Mouse (Mus musculus) macrophage (primary cell): ENCODE results near the gene Pou3f1. TPM values are rescaled to one million over a fixed set of nuclear protein-coding genes. Genes with fewer than 3 reads are reported as not detected.

Experiments used
- H3K27ac ChIP-seq: fragments of 350-480 bp; formaldehyde crosslinking; 2 replicates; pipeline ENCODE4 v1.9.0; 2021
- H3K36me3 ChIP-seq: fragments of 350-480 bp; formaldehyde crosslinking; 2 replicates; pipeline ENCODE4 v1.9.0; 2021; ENCODE audit errors: inconsistent target
- H3K4me3 ChIP-seq: fragments of 350-480 bp; formaldehyde crosslinking; 2 replicates; pipeline ENCODE4 v1.9.0; 2021; ENCODE audit errors: inconsistent target
- H3K79me2 ChIP-seq: fragments of 350-480 bp; formaldehyde crosslinking; 2 replicates; pipeline ENCODE4 v1.9.0; 2021; ENCODE audit errors: inconsistent target
- WGBS: methylation state at CpG from one replicate; pipeline ENCODE4 v1.1.7; 2026; ENCODE audit warnings: inconsistent platforms; ENCODE audit not compliant: missing documents; 5-methylcytosine and 5-hydroxymethylcytosine counted together
- polyA plus RNA-seq: library from polyadenylated mRNA; stranded (reverse); fragments of 250-400 nt; gene quantifications from 3 replicates; pipeline ENCODE4 v1.2.4, GENCODE M21; 2018; ENCODE audit warnings: inconsistent platforms
- total RNA-seq, 78 experiments: library from RNA; depleted of rRNA; stranded (reverse); fragments of 250-400 nt; gene quantifications; 1 replicate in 9 of 78; 2 replicates in 24 of 78; 3 replicates in 43 of 78; 4 replicates in 2 of 78; pipeline ENCODE4 v1.2.4; 2018; ENCODE audit warnings: inconsistent platforms in 56 of 78

Pou3f1 gene
- 1 to 10 TPM in 11 of 26 experiments, under 1 TPM in 13, not detected in 2; 0.25 to 4.4 (median 0.90) TPM for total RNA-seq (2018; cell fraction: chromatin; rRNA removed)
- 10 to 100 TPM in 2 of 26 experiments, 1 to 10 TPM in 20, under 1 TPM in 4; 0.86 to 14.3 (median 2.7) TPM for total RNA-seq (2018; cell fraction: cytosol; rRNA removed)
- 10 to 100 TPM in 9 of 26 experiments, 1 to 10 TPM in 11, under 1 TPM in 6; 0.48 to 20.4 (median 5.9) TPM for total RNA-seq (2018; cell fraction: nucleus; rRNA removed)
- 0.49 to 1.1 TPM (median 0.70 TPM) in 3 replicates for polyA plus RNA-seq

GRCm38 (mm10) chr4:124656518-124656853 lies at the start of gene Pou3f1:
Gene Pou3f1, plus strand, starts transcription at chr4:124656807.
- no peaks in the 10 kb centered on the region for H3K36me3 ChIP-seq
- no peak within 1 kb of the TSS for H3K27ac ChIP-seq
- H3K79me2 ChIP-seq, result no peaks in the 10 kb centered on the region
- H3K4me3 ChIP-seq, result no peak within 1 kb of the TSS; the same call in 1 of the 2 replicates
- 20% methylated on average over 15 of the region's 15 CpGs for WGBS

GRCm38 (mm10) chr4:124607166-124607565 lies 49.4 kb upstream of the Pou3f1 start:
- no peak overlapping the region for H3K4me3 ChIP-seq
- H3K27ac ChIP-seq, result no peak overlapping the region
- H3K79me2 ChIP-seq, result no peaks in the 10 kb centered on the region
- no peaks in the 10 kb centered on the region for H3K36me3 ChIP-seq
- WGBS, result 48% methylated on average over 8 of the region's 8 CpGs

- Histone ChIP-seq H3K36me3 (no peaks in the 10 kb centered on the region), H3K27ac (no peak overlapping the region), H3K79me2 (no peaks in the 10 kb centered on the region), H3K4me3 (no peak overlapping the region)
- 77% methylated on average over 2 of the region's 2 CpGs for WGBS
Measured at GRCm38 (mm10) chr4:124610066-124610465, 46.5 kb upstream of the Pou3f1 start.

GRCm38 (mm10) chr4:124610703-124611102 lies 45.9 kb upstream of the Pou3f1 start, which contains the start of gene 3100002H09Rik:
Gene 3100002H09Rik, minus strand, starts transcription at chr4:124610803.
- Histone ChIP-seq H3K36me3 (no peaks in the 10 kb centered on the region), H3K79me2 (no peaks in the 10 kb centered on the region), H3K27ac (no peak within 1 kb of the TSS), H3K4me3 (no peak within 1 kb of the TSS)
- 76% methylated on average over 2 of the region's 2 CpGs for WGBS

- H3K4me3 ChIP-seq, result no peak overlapping the region
- no peak overlapping the region for H3K27ac ChIP-seq
- no peaks in the 10 kb centered on the region for H3K36me3 ChIP-seq
- H3K79me2 ChIP-seq, result no peaks in the 10 kb centered on the region
- WGBS, result 69% methylated on average over 4 of the region's 4 CpGs
Measured at GRCm38 (mm10) chr4:124611768-124612167, 44.8 kb upstream of the Pou3f1 start.

- Histone ChIP-seq H3K27ac (no peak overlapping the region), H3K4me3 (no peak overlapping the region), H3K79me2 (no peaks in the 10 kb centered on the region), H3K36me3 (no peaks in the 10 kb centered on the region)
- WGBS, result 0% methylated on average over 1 of the region's 1 CpGs
Measured at GRCm38 (mm10) chr4:124614189-124614588, 42.4 kb upstream of the Pou3f1 start.

- no peaks in the 10 kb centered on the region for H3K36me3 ChIP-seq
- 52% methylated on average over 14 of the region's 14 CpGs for WGBS
- no peak overlapping the region for H3K27ac ChIP-seq
- no peak overlapping the region for H3K4me3 ChIP-seq
- no peaks in the 10 kb centered on the region for H3K79me2 ChIP-seq
Measured at GRCm38 (mm10) chr4:124615406-124615960, 41.1 kb upstream of the Pou3f1 start.

GRCm38 (mm10) chr4:124615986-124616385 lies 40.6 kb upstream of the Pou3f1 start:
- Histone ChIP-seq H3K4me3 (no peak overlapping the region), H3K79me2 (no peaks in the 10 kb centered on the region), H3K27ac (no peak overlapping the region), H3K36me3 (no peaks in the 10 kb centered on the region)
- WGBS, result 76% methylated on average over 8 of the region's 9 CpGs

GRCm38 (mm10) chr4:124616636-124617035 lies 40.0 kb upstream of the Pou3f1 start:
- H3K4me3 ChIP-seq, result no peak overlapping the region
- H3K79me2 ChIP-seq, result no peaks in the 10 kb centered on the region
- H3K27ac ChIP-seq, result no peak overlapping the region
- no peaks in the 10 kb centered on the region for H3K36me3 ChIP-seq
- WGBS, result no CpG with 5 or more reads among the region's 1 CpGs

GRCm38 (mm10) chr4:124618599-124618998 lies 38.0 kb upstream of the Pou3f1 start:
- no peak overlapping the region for H3K27ac ChIP-seq
- no peaks in the 10 kb centered on the region for H3K36me3 ChIP-seq
- no peaks in the 10 kb centered on the region for H3K79me2 ChIP-seq
- H3K4me3 ChIP-seq, result no peak overlapping the region
- WGBS, result 18% methylated on average over 16 of the region's 16 CpGs

GRCm38 (mm10) chr4:124621406-124621805 lies 35.2 kb upstream of the Pou3f1 start:
- H3K36me3 ChIP-seq, result no peaks in the 10 kb centered on the region
- H3K79me2 ChIP-seq, result no peaks in the 10 kb centered on the region
- 75% methylated on average over 10 of the region's 11 CpGs for WGBS
- no peak overlapping the region for H3K4me3 ChIP-seq
- H3K27ac ChIP-seq, result no peak overlapping the region

GRCm38 (mm10) chr4:124622566-124622965 lies 34.0 kb upstream of the Pou3f1 start:
- Histone ChIP-seq H3K79me2 (no peaks in the 10 kb centered on the region), H3K27ac (no peak overlapping the region), H3K4me3 (no peak overlapping the region), H3K36me3 (no peaks in the 10 kb centered on the region)
- 91% methylated on average over 5 of the region's 5 CpGs for WGBS

- Histone ChIP-seq H3K27ac (no peak overlapping the region), H3K36me3 (no peaks in the 10 kb centered on the region), H3K4me3 (no peak overlapping the region), H3K79me2 (no peaks in the 10 kb centered on the region)
- 71% methylated on average over 7 of the region's 7 CpGs for WGBS
Measured at GRCm38 (mm10) chr4:124624111-124624581, 32.5 kb upstream of the Pou3f1 start.

GRCm38 (mm10) chr4:124626836-124627235 lies 29.8 kb upstream of the Pou3f1 start:
- WGBS, result 78% methylated on average over 1 of the region's 1 CpGs

GRCm38 (mm10) chr4:124631456-124631855 lies 25.2 kb upstream of the Pou3f1 start:
- H3K79me2 ChIP-seq, result no peaks in the 10 kb centered on the region
- H3K4me3 ChIP-seq, result no peak overlapping the region
- 45% methylated on average over 4 of the region's 4 CpGs for WGBS
- H3K36me3 ChIP-seq, result no peaks in the 10 kb centered on the region
- H3K27ac ChIP-seq, result no peak overlapping the region

More at GRCm38 (mm10) chr4:124626836-124627235, 29.8 kb upstream of the Pou3f1 start:
- Histone ChIP-seq H3K27ac (no peak overlapping the region), H3K36me3 (no peaks in the 10 kb centered on the region), H3K79me2 (no peaks in the 10 kb centered on the region), H3K4me3 (no peak overlapping the region)
